Mouse (Mus musculus) right cerebral cortex, postnatal 4 days (tissue): ENCODE data around the gene Il17ra.

ENCODE experiments used
- DNase-seq: peaks from one replicate; pipeline ENCODE4 v3.0.0-alpha.2; 2022

The Il17ra gene

DNA sequence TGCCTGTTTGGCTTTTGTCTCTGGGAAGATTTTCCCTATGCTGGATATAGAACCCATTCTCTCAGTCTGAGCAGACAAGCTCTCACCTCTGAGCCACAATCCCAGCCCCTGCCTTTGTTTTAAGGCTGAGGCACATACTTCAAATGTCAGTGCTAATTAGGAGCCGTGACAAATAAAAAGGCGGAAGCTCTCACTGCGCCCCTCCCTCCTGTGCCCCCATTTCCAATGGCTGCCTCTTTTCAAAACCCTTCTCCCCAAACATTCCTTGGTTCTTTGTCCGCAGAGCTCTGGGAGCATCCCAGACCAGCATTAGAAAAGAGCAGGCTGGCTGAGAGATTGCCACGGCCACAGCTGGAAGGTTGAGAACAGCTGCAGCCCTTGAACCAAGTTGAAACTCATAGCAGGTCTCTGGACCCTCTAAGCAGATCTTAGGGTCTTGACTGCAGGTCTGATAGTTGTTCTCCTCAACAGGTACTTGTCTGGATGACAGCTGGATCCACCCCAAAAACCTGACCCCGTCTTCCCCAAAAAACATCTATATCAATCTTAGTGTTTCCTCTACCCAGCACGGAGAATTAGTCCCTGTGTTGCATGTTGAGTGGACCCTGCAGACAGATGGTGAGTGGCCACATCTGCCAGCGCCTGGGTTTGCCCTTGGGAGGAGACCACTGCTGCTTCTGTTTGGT is 9.6 kb downstream of the Il17ra start:
- no peak for DNase-seq

DNA sequence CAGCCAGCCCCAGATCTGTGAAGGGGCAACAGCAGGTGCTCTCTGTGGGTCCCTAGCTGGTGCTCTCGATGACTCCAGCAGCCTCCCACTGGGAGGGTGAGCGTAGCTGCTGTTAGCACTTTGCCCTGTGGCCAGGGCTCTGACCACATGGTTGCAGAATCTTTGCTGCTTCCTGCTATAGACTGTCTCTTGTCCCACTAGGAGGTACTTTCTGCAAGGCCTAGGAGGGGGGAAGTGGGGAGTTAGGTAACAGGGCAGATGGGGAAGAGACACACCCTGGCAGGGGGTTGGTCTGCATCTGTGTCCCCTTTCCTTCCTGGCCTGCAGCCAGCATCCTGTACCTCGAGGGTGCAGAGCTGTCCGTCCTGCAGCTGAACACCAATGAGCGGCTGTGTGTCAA is 10.4 kb downstream of the Il17ra start:
- no peak for DNase-seq

DNA sequence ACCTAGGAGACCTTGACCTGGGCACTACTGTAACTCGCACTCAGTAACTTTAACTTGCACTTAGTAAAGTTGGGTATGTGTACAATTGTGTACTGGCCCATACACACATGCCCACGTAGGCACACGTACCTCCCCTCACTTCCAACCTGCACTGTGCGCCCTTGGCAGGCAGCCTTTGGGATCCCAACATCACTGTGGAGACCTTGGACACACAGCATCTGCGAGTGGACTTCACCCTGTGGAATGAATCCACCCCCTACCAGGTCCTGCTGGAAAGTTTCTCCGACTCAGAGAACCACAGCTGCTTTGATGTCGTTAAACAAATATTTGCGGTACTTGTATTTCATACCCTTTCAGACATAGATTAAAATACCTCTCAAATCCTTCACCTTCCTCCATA is 12.2 kb downstream of the Il17ra start:
- DNase-seq: no peak

DNA sequence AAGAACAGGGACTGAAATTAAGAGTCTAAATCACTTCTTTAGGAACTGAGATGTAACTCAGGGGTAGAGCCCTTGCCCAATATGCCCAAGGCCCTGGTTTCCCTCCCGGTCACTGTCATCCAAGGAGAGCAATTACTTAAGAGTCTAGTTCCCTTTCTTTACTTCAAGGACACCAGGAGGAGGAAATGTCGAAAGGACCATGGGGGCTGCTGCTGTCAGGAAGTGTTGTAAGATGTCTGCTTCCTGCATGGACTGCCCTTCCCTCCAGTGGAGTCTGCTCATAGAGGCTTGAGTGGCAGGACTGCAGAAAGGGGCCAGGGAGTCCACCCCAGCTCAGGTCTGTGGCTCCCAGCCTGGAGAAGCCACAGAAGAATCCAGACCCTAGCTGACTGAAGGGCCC is 16.3 kb downstream of the Il17ra start:
- DNase-seq: no peak

DNA sequence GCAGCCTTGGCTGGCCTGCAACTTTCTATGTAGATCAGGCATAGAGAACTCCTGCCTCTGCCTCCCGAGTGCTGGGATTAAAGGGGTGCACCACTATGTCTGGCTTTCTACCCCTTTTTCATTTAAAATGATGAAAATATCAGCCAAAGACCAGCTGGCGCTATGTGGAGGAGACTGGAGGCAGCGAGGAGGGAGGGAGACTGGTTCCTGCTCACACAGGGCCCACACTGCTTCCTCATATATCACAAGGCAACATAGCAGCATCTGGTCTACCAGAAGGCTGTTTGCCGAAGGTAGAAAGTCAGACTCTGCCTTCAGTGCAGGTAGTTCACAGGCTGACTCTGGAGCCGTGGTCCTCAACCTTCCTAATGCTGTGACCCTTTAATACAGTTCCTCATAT is 17.3 kb downstream of the Il17ra start:
- no peak for DNase-seq

DNA sequence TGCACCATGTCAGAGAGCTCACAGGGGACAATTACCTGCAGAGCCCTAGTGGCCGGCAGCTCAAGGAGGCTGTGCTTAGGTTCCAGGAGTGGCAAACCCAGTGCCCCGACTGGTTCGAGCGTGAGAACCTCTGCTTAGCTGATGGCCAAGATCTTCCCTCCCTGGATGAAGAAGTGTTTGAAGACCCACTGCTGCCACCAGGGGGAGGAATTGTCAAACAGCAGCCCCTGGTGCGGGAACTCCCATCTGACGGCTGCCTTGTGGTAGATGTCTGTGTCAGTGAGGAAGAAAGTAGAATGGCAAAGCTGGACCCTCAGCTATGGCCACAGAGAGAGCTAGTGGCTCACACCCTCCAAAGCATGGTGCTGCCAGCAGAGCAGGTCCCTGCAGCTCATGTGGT is 18.5 kb downstream of the Il17ra start:
- no peak for DNase-seq

DNA sequence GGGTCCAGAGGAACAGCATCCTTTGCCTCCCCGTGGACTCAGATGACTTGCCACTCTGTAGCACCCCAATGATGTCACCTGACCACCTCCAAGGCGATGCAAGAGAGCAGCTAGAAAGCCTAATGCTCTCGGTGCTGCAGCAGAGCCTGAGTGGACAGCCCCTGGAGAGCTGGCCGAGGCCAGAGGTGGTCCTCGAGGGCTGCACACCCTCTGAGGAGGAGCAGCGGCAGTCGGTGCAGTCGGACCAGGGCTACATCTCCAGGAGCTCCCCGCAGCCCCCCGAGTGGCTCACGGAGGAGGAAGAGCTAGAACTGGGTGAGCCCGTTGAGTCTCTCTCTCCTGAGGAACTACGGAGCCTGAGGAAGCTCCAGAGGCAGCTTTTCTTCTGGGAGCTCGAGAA is 19.0 kb downstream of the Il17ra start:
- DNase-seq: no peak

DNA sequence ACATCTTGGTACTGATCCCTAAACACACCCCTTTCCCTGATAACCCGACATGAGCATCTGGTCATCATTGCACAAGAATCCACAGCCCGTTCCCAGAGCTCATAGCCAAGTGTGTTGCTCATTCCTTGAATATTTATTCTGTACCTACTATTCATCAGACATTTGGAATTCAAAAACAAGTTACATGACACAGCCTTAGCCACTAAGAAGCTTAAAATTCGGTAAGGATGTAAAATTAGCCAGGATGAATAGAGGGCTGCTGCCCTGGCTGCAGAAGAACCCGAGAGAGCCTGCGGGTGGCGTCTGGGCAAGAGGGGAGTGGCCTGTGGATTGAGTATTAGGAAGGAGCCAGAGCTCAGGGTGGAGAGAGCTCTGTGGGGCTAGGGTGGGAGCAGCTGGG is 19.7 kb downstream of the Il17ra start:
- DNase-seq: no peak

DNA sequence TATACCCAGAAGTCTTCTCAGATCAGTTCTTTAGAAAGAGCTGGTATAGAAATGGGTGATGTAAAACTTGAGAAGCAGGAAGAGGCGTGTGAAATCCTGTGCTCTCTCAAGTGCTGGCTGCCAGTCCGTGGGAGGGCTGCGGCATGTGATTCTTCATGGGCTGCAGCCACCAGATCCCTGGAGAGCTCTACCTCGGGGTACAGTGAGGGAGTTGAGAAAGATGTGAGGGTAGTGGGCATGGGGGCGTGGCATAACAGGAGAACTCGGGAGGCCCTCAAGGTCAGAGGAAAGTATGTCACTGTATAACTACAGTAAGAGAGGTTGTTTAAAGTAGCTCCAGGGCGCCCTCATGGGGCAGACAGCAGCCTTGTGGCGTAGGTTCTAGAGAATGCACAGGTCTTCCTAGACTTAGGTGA is 20.2 kb downstream of the Il17ra start:
- DNase-seq: peak; percentile 49

DNA sequence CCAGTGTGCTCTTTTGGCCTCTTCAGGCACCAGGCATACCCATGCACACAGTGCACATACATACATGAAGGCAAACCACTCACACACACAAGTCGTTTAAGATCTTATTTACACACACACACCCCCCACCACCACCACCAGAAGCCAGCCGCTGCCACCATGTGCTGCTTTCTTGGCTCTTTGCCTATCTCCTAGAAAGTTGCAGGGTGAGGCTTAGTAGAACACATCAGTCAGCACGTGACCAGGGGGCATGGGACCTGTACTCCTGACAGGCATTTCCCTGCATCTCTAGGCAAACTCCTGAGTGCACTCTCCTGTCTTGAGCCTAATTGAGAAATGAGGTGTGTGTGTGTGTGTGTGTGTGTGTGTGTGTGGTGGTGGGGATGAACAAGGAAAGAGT is 22.0 kb downstream of the Il17ra start:
- DNase-seq: no peak

DNA sequence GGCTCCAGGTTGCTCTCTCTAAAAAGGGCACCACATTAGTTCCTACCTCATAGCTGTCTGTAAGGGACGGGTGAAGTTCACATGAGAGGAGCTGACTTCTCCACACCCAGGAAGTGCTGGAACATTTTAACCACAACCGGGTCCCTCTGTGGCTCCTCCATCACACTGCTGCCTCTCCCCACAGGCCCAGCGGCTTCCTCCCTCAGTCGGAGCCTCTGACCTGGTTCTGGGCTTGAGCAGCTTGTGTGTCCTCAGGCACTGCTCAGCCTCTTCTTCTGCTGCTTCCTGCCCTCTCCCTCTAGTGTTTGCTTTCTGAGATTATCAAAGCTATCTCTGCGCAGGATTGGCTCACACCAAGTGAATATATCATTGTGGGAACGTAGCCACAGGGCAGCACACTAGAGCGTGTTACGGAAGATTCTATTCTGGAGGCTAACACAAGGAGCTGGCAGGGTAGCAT is 23.0 kb downstream of the Il17ra start:
- no peak for DNase-seq

DNA sequence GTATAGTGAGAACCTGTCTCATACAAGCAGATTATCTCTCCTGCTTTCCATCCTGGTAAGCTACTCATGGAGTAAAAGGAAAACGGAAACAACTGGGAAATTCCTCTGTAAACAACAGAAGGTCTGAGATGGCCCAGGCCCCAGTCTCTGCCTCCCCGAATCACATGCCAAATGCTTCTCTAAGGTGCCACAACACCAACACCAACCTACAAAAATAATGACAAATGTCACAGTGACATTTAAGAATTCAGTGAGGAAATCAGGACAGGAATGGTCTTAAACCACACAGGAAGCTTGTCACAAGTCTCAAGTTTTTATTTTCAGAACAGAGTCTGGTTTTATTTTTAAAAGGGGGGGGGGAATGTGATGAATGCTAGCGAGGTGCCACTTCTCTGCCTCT is 25.6 kb downstream of the Il17ra start:
- no peak for DNase-seq

DNA sequence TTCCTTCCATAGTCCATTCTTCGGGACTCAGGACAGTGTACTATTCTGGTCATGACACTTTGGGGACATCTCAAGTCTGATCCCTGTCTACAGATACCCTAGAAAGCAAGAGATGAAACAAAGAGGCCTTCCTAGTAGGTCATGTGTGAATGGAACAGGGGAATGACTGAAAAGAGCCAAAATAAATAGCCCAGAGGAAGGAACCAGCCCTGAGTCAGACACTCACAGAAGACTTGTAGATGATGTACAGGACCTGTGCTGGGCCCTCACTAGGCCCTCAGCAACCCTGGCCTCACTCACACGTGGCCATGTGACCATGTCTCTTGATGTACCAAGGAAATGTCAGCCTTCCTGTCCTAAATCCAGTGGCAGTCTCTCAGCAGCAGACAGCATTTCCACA is 26.4 kb downstream of the Il17ra start:
- DNase-seq: no peak

DNA sequence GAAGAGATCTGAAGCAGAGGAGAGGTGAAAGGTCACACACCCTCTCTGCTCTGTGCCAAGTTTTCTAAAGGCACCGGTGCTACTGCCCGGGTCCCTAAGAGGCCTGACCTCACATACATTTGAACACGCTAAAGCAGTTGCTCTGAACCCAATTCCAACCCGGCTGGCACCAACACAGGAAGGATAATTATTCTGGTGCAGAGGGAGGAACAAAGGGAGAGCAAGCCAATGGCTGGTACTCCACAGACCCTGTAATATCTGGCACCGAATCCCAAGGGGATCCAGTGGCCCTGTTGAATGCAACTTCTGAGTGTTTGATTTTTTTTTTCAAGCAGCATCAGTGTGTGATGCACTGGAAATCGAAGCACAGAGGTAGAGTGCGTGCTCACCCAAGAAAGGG is 28.0 kb downstream of the Il17ra start:
- no peak for DNase-seq

DNA sequence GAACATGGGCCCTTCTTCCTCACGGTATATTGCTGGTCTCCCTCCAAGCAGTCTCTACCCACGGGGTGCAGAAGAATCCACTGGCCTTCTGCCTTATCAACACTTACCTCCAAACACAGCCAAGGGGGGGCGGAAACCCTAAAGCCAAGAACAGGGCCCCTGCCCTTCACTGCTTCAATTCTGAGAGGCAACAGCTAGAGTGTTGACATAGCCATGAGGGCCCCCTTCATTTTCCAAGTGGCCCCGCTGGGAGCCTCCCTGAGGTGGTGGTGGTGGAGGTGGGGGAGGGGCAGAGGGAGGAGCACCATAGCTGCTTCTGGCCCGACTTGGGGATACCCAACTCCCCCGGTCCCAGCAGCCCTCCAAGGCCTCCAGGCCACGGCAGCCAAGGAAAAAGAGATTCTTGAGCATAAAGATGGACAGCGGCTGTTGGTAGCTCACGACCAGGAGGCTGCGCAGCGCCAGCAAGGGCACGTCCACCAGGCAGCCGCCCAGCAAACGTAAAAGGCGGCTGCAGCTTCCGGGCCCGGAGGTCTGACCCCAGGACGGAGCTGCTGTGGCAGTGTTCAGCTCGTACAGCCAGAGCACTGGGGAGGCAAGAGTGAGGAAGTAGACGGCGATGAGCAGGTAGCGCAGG is 28.9 kb downstream of the Il17ra start:
- DNase-seq: peak; percentile 27

DNA sequence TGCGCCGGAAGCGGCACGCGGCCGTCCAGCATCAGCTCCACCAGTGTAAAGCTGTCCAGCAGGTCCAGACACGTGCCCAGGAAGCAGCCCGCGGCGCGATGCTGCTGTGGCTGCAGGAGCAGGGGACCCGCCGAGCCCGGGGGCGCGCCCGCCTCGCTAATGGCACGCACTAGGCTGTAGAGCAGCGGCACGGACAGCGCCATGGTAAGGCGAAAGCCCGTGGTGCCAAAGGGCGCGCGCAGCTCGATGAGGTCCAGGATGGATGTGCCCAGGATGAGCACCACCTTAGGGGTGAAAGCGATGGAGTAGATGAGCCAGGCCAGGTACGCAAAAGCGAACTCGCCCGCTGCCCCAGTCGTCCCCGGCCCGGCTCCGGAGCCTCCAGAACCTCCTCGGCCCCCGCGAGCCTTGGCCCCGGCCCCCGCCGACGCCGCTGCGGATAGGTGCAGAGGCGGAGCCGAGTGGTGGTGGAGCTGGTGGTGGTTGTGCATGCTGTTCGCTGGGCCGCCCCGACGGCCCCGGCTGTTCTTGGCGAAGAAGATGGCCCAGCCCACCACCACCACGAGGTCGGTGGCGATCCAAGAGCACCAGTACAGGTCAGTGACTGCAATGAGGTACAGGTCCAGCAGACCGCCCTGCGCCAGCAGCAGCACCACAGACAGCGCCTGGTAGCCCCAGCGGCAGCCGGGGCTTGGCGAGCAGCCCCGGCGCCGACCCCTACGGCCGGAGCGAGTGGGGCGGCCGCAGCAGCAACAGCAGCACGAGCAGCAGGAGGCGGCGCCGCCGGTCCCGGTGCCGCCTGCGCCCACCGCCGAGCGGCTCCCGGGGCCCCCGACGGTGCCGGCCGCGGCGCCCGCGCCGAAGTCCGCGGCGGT is 29.7 kb downstream of the Il17ra start:
- peak; percentile 49 for DNase-seq

DNA sequence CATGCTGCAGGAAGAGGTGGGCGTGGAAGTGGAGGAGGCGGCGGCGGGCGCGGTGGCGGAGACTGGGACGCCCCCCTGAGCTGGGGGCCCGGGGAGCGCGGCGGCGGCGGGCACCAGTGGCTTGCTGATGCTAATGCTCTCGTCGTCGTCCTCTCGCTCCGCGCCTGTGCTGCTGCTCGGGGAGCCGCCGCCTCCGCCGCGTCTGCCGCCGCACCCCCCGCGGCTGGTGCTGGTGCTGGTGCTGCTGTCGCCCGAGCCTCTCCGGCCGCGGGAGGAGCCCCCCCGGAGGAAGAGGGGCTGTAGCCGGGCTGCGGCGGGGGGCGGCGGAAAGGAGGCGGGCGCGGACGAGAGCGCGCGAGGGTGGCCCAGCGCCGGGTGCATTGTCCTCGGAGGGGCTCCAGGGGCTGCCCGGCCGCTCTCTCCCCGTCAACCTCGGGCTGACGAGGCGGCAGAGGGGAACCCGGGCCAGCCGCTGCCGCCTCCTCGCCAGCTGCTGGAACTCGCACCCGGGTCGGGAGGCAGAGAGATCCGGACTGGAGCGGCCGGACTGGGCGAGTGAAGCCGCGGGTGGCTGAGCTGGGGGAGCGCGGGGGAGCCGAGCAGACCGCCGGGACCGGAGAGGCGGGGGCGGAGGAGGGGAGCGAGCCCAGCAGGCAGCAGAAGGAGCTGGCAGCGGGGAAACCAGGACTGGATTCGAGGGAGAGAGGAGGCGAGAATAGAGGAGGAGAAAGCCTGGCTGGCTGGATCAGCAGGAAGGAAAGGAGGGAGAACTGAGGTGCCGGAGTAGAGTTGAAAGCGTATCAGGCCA is 30.5 kb downstream of the Il17ra start, which contains the start of gene Tmem121b:
TSS of gene Tmem121b (minus strand) at position 434 of the 808 bp plus-strand sequence.
- peak; percentile 86 for DNase-seq

DNA sequence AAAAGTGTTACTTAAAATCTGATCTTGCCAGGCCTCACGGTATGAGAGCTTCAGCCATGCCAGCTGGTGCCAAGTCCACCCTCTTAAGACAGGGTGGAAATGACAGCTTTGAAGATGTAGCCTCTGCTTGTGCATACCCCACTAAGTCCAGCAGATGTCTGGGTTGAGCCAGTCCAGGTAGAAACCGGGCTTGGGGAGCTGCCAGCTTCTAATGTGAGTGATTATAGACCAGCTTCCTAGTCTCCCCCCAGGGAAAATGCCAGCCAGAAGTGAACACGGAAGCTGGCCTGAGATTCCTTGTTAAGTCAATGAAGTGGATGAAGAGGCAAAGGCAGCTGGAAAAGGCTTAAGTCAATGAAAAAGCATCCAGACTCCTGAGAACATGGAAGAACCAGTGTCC is 33.5 kb downstream of the Il17ra start:
- no peak for DNase-seq

DNA sequence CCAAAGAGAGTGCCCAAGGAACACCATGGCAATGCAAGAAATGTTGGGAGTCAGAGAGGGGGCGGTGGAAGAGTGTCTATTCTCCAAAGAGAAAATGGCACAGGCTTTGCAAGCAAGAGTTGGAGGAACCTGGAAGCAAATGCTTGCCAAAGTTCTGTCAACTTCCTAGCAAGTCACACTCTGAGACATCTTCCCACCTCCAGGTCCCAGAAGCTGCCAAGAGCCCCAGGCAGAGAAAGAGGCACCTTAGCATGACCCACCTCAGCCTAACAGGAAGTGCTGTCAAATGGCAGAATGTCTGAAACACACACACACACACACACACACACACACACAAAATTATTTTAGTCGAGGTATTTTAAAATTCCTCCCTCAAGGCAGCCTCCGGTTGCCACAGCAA is 41.0 kb downstream of the Il17ra start:
- no peak for DNase-seq

DNA sequence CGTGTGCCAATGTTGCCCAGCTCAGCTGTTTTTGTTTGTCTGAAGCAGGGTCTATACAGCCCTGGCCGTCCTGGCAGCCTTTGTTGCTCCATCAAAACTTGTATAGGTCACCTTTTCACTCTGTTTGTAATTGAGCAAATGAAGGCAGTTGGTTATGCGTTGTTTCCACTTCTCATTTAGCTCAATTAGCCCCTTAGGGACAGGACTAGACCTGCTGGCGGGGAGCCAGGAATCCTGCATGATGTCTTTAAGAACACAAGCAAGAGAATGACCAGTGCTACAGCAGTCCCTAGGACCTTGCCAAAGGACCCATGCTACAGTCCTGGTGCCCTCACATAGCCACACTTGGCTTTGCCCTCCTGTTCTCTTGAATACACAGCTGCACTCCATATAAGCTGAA is 42.5 kb downstream of the Il17ra start:
- DNase-seq: peak; percentile 55

DNA sequence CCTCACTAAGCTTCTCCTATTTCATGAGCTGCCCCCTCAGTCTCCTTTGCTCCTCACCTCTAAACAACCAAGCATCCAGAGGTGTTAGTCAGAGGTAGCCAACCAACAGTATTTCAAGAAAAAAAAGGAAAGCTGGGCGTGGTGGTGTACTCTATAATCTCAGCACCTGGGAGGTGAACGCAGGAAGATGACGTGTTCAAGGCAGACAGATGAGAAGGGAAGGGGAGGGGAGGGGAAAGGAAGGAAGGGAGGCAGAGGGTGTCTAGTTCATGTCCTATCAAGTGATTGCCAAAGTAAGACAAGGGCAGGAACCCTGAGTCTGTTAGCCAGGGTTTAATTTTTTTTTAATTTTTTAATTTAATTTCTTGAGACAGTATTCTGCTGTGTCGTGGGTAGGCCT is 45.6 kb downstream of the Il17ra start:
- DNase-seq: no peak

DNA sequence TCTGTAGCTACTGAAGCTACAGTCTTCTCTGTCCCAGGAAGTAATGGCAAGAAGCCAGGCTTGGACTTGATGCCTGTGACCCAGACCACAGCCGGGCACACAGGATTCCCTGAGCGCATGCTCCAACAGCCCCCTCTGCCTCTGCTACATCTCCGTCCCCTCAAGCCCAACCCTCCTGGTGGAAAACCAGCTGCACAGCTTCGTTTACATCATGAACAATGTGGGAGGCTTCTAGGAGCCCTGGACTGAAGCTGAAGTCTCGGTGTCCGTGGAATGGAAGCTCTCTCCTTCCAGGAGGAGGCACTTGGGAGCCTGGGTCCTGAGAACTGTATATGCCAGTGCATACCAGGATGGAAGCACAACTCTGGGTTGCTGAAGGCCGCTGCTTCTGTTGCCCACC is 46.9 kb downstream of the Il17ra start:
- no peak for DNase-seq

DNA sequence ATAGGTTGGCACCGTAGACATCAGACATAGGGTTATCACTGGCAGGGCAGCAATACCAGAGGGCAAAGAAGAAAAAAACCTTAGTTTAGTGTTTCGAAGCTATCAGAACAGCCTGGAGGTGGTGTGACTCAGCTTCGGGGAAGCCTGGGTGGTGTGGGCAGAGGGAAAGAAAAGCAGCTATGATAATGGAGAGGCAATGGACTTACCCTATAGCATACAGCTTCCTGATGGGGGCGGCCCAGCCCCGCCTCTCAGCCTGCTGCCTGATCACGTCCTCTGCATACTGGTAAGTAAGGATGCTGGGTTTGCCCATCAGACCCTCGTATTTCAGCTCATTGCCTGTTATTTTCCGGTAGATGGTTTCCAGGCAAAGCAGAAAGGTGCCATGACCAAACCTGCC is 47.4 kb downstream of the Il17ra start:
- DNase-seq: no peak
